Mouse (Mus musculus) liver, embryonic 11.5 days (tissue): Measurements from ENCODE around the gene Sox12. TPM values are rescaled to one million over a fixed set of nuclear protein-coding genes. Genes with fewer than 3 reads are reported as not detected.
"Not testable (repeated sequence)": the region's sequence is repeated elsewhere in the genome, so short reads cannot be mapped to it uniquely, and the experiment has no call there.

Source experiments
- ATAC-seq: fragments of 200-750 bp; cut with Nextera tagmentation; replicated peaks from 2 replicates; pipeline ENCODE4 v1.8.0; 2017; ENCODE audit warnings: moderate number of reproducible peaks, mild to moderate bottlenecking, moderate TSS enrichment, moderate library complexity; ENCODE audit not compliant: low FRiP score
- DNase-seq: peaks from one replicate; pipeline ENCODE4 v3.0.0-alpha.2; 2017; ENCODE audit warnings: low spot score
- H3K27ac ChIP-seq: fragments of 300-500 bp; sonication (generic); 2 replicates; pipeline ENCODE4 v1.5.1; 2014; ENCODE audit warnings: mild to moderate bottlenecking, low read depth, low read length, control low read depth
- H3K27me3 ChIP-seq: fragments of 300-500 bp; sonication (generic); replicated peaks from 2 replicates; pipeline ENCODE4 v1.6.1; 2014; ENCODE audit warnings: low read length, mixed read lengths; ENCODE audit not compliant: control insufficient read depth, insufficient read depth
- H3K36me3 ChIP-seq: fragments of 300-500 bp; sonication (generic); 2 replicates; pipeline ENCODE4 v1.6.1; 2014; ENCODE audit warnings: mild to moderate bottlenecking, low read length, moderate library complexity, mixed read lengths; ENCODE audit not compliant: control insufficient read depth, insufficient read depth
- H3K4me1 ChIP-seq: fragments of 300-500 bp; sonication (generic); replicated peaks from 2 replicates; pipeline ENCODE4 v1.6.1; 2014; ENCODE audit warnings: low read length, mixed read lengths; ENCODE audit not compliant: control insufficient read depth, insufficient read depth
- H3K4me2 ChIP-seq: fragments of 300-500 bp; sonication (generic); 2 replicates; pipeline ENCODE4 v1.6.1; 2014; ENCODE audit warnings: mild to moderate bottlenecking, control low read depth, moderate library complexity
- H3K4me3 ChIP-seq: fragments of 300-500 bp; sonication (generic); 2 replicates; pipeline ENCODE4 v1.5.1; 2014; ENCODE audit warnings: low read depth, low read length, control low read depth
- H3K9ac ChIP-seq: fragments of 300-500 bp; sonication (generic); 2 replicates; pipeline ENCODE4 v1.6.1; 2014; ENCODE audit warnings: low read depth, low read length, control low read depth
- H3K9me3 ChIP-seq: fragments of 300-500 bp; sonication (generic); 2 replicates; pipeline ENCODE4 v1.6.1; 2016; ENCODE audit warnings: low read length, inconsistent platforms, mixed read lengths; ENCODE audit not compliant: control insufficient read depth
- WGBS: fragments of 180-500 bp; shearing (Covaris S2); extraction: QIAGEN DNeasy Blood & Tissue Kit; methylation state at CpG from one replicate; pipeline ENCODE4 v1.1.7; 2014; 5-methylcytosine and 5-hydroxymethylcytosine counted together
- polyA plus RNA-seq: library from polyadenylated mRNA; unstranded; fragments of >200 nt; fragmentation: Nextera tagmentation; extraction: Ambion mirVana; gene quantifications from 2 replicates; pipeline ENCODE4 v1.2.1, GENCODE M21; 2014

The Sox12 gene
- polyA plus RNA-seq, 1 experiment from 2014 or later, result 9.8 TPM

DNA sequence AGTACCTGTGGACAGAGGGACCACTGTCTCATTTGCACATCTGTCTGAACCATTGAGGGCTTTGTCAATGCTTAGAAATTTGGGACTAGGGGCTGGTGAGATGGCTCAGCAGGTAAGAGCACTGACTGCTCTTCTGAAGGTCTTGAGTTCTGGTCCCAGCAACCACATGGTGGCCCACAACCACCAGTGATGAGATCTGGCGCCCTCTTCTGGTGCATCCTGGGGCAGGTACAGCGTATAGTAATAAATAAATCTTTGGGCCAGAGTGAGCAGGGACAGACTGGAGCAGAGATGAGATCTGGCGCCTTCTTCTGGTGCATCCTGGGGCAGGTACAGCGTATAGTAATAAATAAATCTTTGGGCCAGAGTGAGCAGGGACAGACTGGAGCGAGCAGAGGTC is 38.9 kb downstream of the Sox12 start:
- not testable (repeated sequence) for ATAC-seq, H3K4me1 ChIP-seq, H3K9ac ChIP-seq, H3K4me3 ChIP-seq, H3K27ac ChIP-seq, H3K36me3 ChIP-seq, H3K27me3 ChIP-seq, H3K9me3 ChIP-seq, DNase-seq, H3K4me2 ChIP-seq
- WGBS, result 84% methylated on average over 5 of the region's 5 CpGs

- 85% methylated on average over 3 of the region's 3 CpGs for WGBS
- Histone ChIP-seq H3K27ac (no peak overlapping the region), H3K4me3 (no peak overlapping the region), H3K9me3 (no peaks in the 10 kb centered on the region), H3K27me3 (no peaks in the 10 kb centered on the region), H3K4me2 (no peak overlapping the region), H3K9ac (no peak overlapping the region), H3K36me3 (no peaks in the 10 kb centered on the region), H3K4me1 (no peaks in the 10 kb centered on the region; the same call in none of the 2 replicates)
- DNase-seq (no peak), ATAC-seq (no peak)
These were observed 40.6 kb downstream of the Sox12 start for GRCm38 (mm10) chr2:152357254-152357653.

DNA sequence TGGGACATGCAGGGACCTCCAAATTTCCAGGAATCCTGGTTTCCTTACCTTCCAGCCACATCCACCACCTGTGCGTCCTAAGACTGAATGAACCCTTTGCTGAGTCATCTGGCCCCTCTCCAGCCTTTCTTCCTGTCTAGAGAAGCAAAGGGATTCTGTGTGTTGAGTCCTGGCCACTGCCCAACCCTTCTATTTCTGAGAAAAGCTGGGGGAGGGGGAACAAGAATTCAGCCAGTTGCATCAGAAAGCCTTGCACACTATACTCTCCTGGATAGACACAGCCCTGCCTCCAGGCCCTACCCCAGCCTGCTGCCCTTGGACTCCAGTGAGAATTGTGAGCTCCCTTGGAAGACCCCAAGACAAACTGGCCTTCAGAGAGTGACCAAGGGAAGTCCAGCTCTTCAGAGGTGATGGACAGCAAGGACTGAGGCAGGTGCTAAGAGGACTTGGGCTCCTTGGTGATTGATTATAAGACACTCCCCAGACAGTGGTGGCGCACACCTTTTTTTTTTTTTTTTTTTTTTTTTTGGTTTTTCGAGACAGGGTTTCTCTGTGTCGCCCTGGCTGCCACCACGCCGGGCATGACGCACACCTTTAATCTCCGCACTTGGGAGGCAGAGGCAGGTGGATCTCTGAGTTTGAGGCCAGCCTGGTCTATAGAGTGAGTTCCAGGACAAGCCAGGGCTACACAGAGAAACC is 47.9 kb downstream of the Sox12 start:
- peak; percentile 30 for ATAC-seq
- peak overlapping the region; percentile 12; the same call in 1 of the 2 replicates for H3K4me3 ChIP-seq
- 0 out of 2 replicates have a peak overlapping the region, but pooled peaks have one; percentile 30 for H3K9ac ChIP-seq
- H3K27me3 ChIP-seq, result no peaks in the 10 kb centered on the region
- H3K4me2 ChIP-seq, result peak overlapping the region; percentile 34
- no peaks in the 10 kb centered on the region for H3K9me3 ChIP-seq
- 74% methylated on average over 8 of the region's 8 CpGs for WGBS
- H3K36me3 ChIP-seq, result no peaks in the 10 kb centered on the region
- H3K27ac ChIP-seq, result peak overlapping the region; percentile 58
- peaks cover 30% of the 10 kb centered on the region for H3K4me1 ChIP-seq
- no peak for DNase-seq

- DNase-seq (no peak), ATAC-seq (no peak)
- H3K27me3 ChIP-seq, result no peaks in the 10 kb centered on the region
- 69% methylated on average over 6 of the region's 6 CpGs for WGBS
- H3K9ac ChIP-seq, result no peak overlapping the region
- no peak overlapping the region for H3K4me3 ChIP-seq
- H3K36me3 ChIP-seq, result no peaks in the 10 kb centered on the region
- peaks cover 35% of the 10 kb centered on the region for H3K4me1 ChIP-seq
- peak overlapping the region; percentile 58 for H3K27ac ChIP-seq
- H3K9me3 ChIP-seq, result no peaks in the 10 kb centered on the region
- peak overlapping the region; percentile 27 for H3K4me2 ChIP-seq
These were observed 48.7 kb downstream of the Sox12 start for GRCm38 (mm10) chr2:152349205-152349604.

DNA sequence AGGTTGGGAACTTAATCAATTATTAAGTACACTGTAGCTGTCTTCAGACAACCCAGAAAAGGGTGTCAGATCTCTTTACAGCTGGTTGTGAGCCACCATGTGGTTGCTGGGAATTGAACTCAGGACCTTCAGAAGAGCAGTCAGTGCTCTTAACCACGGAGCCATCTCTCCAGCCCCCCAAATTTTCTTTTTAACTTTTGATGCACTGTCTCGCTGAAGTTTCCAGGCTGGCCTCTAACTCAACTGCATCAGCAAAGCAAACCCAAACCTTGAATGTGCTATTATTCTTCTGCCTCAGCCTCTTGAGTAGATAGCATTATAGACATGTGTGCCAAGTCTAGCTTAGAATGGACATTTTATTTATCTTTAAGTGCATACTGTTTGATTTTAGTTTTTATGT is 50.1 kb downstream of the Sox12 start:
- Histone ChIP-seq H3K4me1 (peaks cover 42% of the 10 kb centered on the region), H3K9ac (peak overlapping the region; percentile 44; the same call in 1 of the 2 replicates), H3K36me3 (no peaks in the 10 kb centered on the region), H3K27me3 (no peaks in the 10 kb centered on the region), H3K27ac (peak overlapping the region; percentile 92), H3K4me2 (no peak overlapping the region), H3K4me3 (no peak overlapping the region), H3K9me3 (no peaks in the 10 kb centered on the region)
- 72% methylated on average over 2 of the region's 2 CpGs for WGBS
- DNase-seq (no peak), ATAC-seq (no peak)

DNA sequence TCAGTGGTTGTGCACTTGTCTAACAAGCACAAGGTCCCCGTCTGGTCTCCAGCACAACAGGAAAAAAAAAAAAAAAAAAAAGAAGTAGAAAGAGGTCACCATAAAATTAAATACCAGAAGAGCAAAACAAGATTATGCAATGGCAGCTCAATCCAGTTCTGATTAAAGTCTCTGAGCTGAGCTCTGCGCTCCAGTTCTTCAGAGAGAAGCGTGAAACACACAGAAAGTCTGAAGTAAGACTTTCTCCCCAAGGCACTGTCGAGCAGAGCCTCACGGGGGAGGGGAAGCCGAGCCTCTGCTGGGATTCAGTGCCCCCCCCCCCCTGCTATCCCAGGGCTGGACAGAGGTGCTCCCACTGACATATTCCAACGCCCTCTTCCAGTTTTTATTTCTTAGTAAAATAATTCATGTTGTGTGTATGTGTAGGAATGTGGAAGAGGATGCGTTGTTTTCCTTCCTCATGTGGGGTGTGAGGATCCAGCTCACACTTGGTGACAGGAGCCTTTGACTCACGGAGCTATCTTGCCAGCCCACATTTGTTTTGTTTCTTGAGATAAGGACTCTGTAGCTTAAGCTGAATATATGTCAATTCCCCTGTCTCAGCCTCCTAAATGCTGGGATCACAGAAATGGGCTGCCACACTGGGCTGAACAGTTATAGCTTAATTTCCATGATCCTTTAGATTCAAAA is 50.9 kb downstream of the Sox12 start:
- H3K4me2 ChIP-seq, result peak overlapping the region; percentile 23
- H3K9me3 ChIP-seq, result no peaks in the 10 kb centered on the region
- WGBS, result 23% methylated on average over 9 of the region's 9 CpGs
- ATAC-seq (peak; percentile 83), DNase-seq (peak; percentile 51)
- H3K27me3 ChIP-seq, result no peaks in the 10 kb centered on the region
- H3K36me3 ChIP-seq, result no peaks in the 10 kb centered on the region
- H3K4me1 ChIP-seq, result peaks cover 45% of the 10 kb centered on the region
- H3K9ac ChIP-seq, result peak overlapping the region; percentile 44
- no peak overlapping the region for H3K4me3 ChIP-seq
- H3K27ac ChIP-seq, result peak overlapping the region; percentile 92

- H3K4me3 ChIP-seq, result no peak overlapping the region
- H3K36me3 ChIP-seq, result no peaks in the 10 kb centered on the region
- no peak for ATAC-seq
- H3K27ac ChIP-seq, result no peak overlapping the region
- H3K4me1 ChIP-seq, result peaks cover 40% of the 10 kb centered on the region
- 72% methylated on average over 6 of the region's 6 CpGs for WGBS
- no peak overlapping the region for H3K4me2 ChIP-seq
- no peak for DNase-seq
- H3K9me3 ChIP-seq, result no peaks in the 10 kb centered on the region
- no peak overlapping the region for H3K9ac ChIP-seq
- no peaks in the 10 kb centered on the region for H3K27me3 ChIP-seq
These were observed 52.5 kb downstream of the Sox12 start for GRCm38 (mm10) chr2:152345393-152345792.

DNA sequence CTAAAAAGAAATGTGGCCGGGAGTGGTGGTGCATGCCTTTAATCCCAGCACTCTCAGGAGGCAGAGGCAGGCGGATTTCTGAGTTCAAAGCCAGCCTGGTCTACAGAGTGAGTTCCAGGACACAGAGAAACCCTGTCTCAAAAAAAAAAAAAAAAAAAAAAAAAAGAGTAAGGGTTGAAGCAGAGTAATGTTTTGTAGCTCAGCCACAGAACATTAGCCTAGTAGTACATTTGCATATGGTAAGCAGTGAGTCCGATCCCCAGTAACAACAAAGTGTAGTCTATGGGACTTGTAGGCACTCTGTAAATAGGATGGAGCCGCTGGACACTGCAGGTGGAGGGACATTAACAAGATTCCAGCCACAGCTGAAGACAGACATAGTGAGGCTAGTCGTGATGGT is 53.0 kb downstream of the Sox12 start:
- Histone ChIP-seq H3K36me3 (no peaks in the 10 kb centered on the region), H3K4me2 (no peak overlapping the region), H3K9me3 (no peaks in the 10 kb centered on the region), H3K27ac (0 out of 2 replicates have a peak overlapping the region, but pooled peaks have one; percentile 4), H3K4me1 (peaks cover 38% of the 10 kb centered on the region), H3K9ac (no peak overlapping the region), H3K4me3 (no peak overlapping the region), H3K27me3 (no peaks in the 10 kb centered on the region)
- 64% methylated on average over 5 of the region's 5 CpGs for WGBS
- ATAC-seq (no peak), DNase-seq (no peak)
